Comparison of ENCODE assay signal across 30 mouse cellular contexts in the genomic region with DNA sequence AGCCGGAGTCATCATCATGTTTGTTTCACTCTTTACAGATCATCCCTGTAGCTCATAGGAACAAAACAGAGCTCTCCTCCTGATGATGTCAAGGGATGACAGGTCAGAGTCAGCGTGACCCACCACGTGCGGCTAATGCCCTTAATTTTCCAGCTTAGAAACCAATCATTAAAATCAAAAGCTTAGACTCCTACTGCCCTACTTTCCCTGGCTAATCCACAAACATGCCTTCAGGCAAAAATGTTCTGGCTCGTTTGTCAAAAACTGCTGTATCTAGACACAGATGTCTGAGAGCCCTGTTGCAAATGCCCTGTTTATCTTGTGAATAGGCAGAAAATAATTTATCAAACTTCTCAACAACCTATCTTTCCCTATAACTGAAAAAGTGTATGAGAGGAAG. TPM values are rescaled to one million over a fixed set of nuclear protein-coding genes. Genes with fewer than 3 reads are reported as not detected.
DNase-seq lines count a peak whose midpoint lies in the region; ATAC-seq and TF ChIP-seq lines count a peak whose summit lies in the region.
"Had no signal": no experiment of that assay in that cellular context is flagged by ENCODE, and none has a peak within 500 bp of the region (broad histone marks: within the 10 kb centered on the region; RNA-seq: fewer than 3 reads in every experiment).

No protein-coding gene starts in this region.

- H3K27me3 ChIP-seq in midbrain, embryonic 11.5 days (ENCODE audit: control insufficient read depth, insufficient read depth, low read length), result peaks cover 8% of the 10 kb centered on the region; the same call in 1 of the 2 replicates
- peaks cover 16% of the 10 kb centered on the region for H3K27me3 ChIP-seq in midbrain, embryonic 15.5 days (replicated peaks)
- H3K27me3 ChIP-seq: CH12.LX; heart, embryonic 12.5 days had no signal

- H3K4me3 ChIP-seq in midbrain, embryonic 11.5 days (ENCODE audit: low read depth, low read length), result no peak overlapping the region
- no peak overlapping the region for H3K4me3 ChIP-seq in midbrain, embryonic 15.5 days
- H3K4me3 ChIP-seq: embryonic facial prominence, embryonic 10.5 days; embryonic facial prominence, embryonic 15.5 days; forebrain, embryonic 13.5 days; heart, adult 2 months; heart, embryonic 12.5 days; limb, embryonic 13.5 days; megakaryocyte, embryonic 14.5 days had no signal

- no peak overlapping the region for H3K9ac ChIP-seq in midbrain, embryonic 11.5 days (ENCODE audit: low read length)
- H3K9ac ChIP-seq in midbrain, embryonic 15.5 days, result no peak overlapping the region
- H3K9ac ChIP-seq: embryonic facial prominence, embryonic 15.5 days; forebrain, embryonic 13.5 days; hindbrain, embryonic 14.5 days; limb, embryonic 13.5 days had no signal

- TF ChIP-seq CTCF in brain, embryonic 14.5 days (IDR thresholded peaks at IDR 0.05; ENCODE audit: borderline replicate concordance, extremely low read depth, insufficient read depth, insufficient read length), result no peak

- H3K4me1 ChIP-seq in midbrain, embryonic 11.5 days (ENCODE audit: control insufficient read depth, insufficient read depth, low read length), result peaks cover 32% of the 10 kb centered on the region
- H3K4me1 ChIP-seq in midbrain, embryonic 15.5 days, result peaks cover 30% of the 10 kb centered on the region

- H3K27ac ChIP-seq in midbrain, embryonic 11.5 days (ENCODE audit: low read depth, low read length), result no peak overlapping the region
- no peak overlapping the region for H3K27ac ChIP-seq in midbrain, embryonic 15.5 days
- H3K27ac ChIP-seq: embryonic facial prominence, embryonic 10.5 days; embryonic facial prominence, embryonic 15.5 days; forebrain, embryonic 13.5 days; hindbrain, embryonic 14.5 days; kidney, postnatal 0 days; limb, embryonic 13.5 days; stomach, postnatal 0 days had no signal

- WGBS in midbrain, embryonic 11.5 days, result 52% methylated on average over 5 of the region's 5 CpGs
- whole genome bisulfite sequencing in midbrain, embryonic 15.5 days, result 37% methylated on average over 5 of the region's 5 CpGs

- no peaks in the 10 kb centered on the region for H3K36me3 ChIP-seq in midbrain, embryonic 11.5 days (ENCODE audit: control insufficient read depth, insufficient read depth, low read length)
- no peaks in the 10 kb centered on the region for H3K36me3 ChIP-seq in midbrain, embryonic 15.5 days (replicated peaks)
- H3K36me3 ChIP-seq: embryonic facial prominence, embryonic 10.5 days; embryonic facial prominence, embryonic 15.5 days; limb, embryonic 13.5 days had no signal

- DNase-seq in midbrain, embryonic 11.5 days (ENCODE audit: low spot score, missing footprints), result peak; percentile 82
- peak; percentile 9 for DNase-seq in NIH3T3 (ENCODE audit: low read depth)
- peak; percentile 20 for DNase-seq in brain, embryonic 14.5 days (ENCODE audit: low read depth)
- peak; percentile 43 for DNase-seq in retina, postnatal 7 days (ENCODE audit: low read depth, low spot score)
- DNase-seq in spleen, adult 18-20 months, result no peak
- no peak for DNase-seq in gastrocnemius, postnatal 4 days (ENCODE audit: low spot score in 2 of 2)
- DNase-seq: adrenal gland, postnatal 36 days; cerebellum, adult 8-10 months; cerebellum, postnatal 25 days; gastrocnemius, postnatal 10 days; heart, adult 2 months; kidney, adult 8-10 months; kidney, postnatal 4 days; lung, postnatal 36 days; right cerebral cortex, postnatal 14 days; thymus, adult 18-20 months; thymus, postnatal 25 days had no signal

- no peak for TF ChIP-seq POLR2A in brain, embryonic 14.5 days (IDR thresholded peaks at IDR 0.05; ENCODE audit: borderline replicate concordance, extremely low read depth, insufficient read depth, insufficient read length, poor library complexity, severe bottlenecking)

- H3K4me2 ChIP-seq in midbrain, embryonic 11.5 days, result no peak overlapping the region
- no peak overlapping the region for H3K4me2 ChIP-seq in midbrain, embryonic 15.5 days
- H3K4me2 ChIP-seq: embryonic facial prominence, embryonic 15.5 days; forebrain, embryonic 13.5 days; hindbrain, embryonic 14.5 days; limb, embryonic 13.5 days; liver, embryonic 11.5 days had no signal

- ATAC-seq in midbrain, embryonic 11.5 days (ENCODE audit: low FRiP score), result no peak
- ATAC-seq in midbrain, embryonic 15.5 days (replicated peaks), result no peak
- ATAC-seq: forebrain, embryonic 13.5 days; Patski had no signal

- H3K9me3 ChIP-seq in midbrain, embryonic 11.5 days (ENCODE audit: control insufficient read depth, low read length), result no peaks in the 10 kb centered on the region
- no peaks in the 10 kb centered on the region for H3K9me3 ChIP-seq in midbrain, embryonic 15.5 days
- H3K9me3 ChIP-seq: embryonic facial prominence, embryonic 10.5 days; embryonic facial prominence, embryonic 15.5 days; forebrain, embryonic 13.5 days; heart, embryonic 12.5 days; limb, embryonic 13.5 days; megakaryocyte, embryonic 14.5 days had no signal

RNA-seq across cellular contexts. Expression of gene Fam189a2, which starts 4.9 kb away (rescaled TPM):
- 2.6 and 2.8 TPM in 2 replicates for polyA plus RNA-seq in midbrain, embryonic 11.5 days (2014; fragmentation: Nextera tagmentation; extraction: Ambion mirVana)
- 1.8 and 2.3 TPM in 2 replicates for polyA plus RNA-seq in midbrain, embryonic 15.5 days (2015; fragmentation: Nextera tagmentation; extraction: Ambion mirVana)
- polyA plus RNA-seq in brain, embryonic 14.5 days (2012; rRNA removed), result 10.7 and 15.8 TPM in 2 replicates
- total RNA-seq in gastrocnemius, postnatal 4 days (2021), result 10 to 100 TPM; 47.0 to 50.3 TPM
- total RNA-seq: CH12.LX had no signal

Comparison
In these comparisons a context has a peak if more than half of its experiments do, and no peak if none do; other contexts are left out.
1. DNase-seq: peak in midbrain, embryonic 11.5 days (single experiment), NIH3T3 (single experiment), brain, embryonic 14.5 days (single experiment) and retina, postnatal 7 days (single experiment); none in spleen, adult 18-20 months (0 of 2) and gastrocnemius, postnatal 4 days (0 of 2).